Mouse (Mus musculus) cerebellum, postnatal 25 days (tissue): ENCODE results near the gene Prrc2a.

Experiments used
- DNase-seq, 2 experiments: peaks; one replicate each; pipeline ENCODE4 v3.0.0; 2021; ENCODE audit warnings: mixed read lengths in 2 of 2

Prrc2a gene

DNA sequence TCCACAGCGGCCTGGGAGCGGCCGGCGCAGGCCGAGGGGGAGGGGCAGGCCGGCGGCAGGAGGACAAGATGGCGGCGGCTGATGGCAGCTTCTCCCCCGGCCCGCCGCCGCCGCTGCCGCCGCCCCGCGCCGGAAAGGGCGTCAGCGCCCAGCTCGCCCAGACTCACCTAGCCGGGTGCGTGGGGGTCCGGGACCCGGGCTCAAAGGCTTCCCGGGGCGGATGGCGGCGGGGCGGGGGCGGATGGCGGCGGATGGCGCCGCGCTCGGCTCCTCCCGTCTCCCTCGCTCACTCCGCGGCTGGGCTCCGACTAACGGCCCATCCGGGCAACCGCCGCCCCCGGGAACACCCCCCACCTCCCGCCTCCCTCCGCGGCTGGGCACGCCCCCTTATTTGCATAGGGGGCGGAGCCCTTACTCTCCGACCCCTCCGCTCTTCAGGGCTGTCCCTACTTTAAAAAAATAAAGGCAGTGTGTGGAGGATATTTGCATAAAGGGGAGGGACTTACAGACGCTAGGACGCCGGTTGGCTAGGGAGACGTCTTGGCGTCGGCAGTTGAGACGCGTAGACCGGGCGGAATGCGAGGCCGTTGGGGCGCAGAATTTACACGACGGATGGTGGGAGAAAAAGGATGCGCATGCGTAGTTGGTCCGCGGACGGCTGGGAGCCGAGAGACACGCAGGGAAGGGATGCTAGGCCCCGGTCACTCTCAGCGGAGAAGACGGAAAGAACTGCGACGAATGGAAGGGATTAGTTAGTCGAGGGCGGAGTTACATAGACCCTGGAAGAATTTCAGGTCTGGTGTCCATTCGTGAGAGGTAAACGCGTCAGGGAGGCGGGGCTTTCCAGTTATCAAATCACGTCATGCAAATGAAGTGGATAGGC lies at the start of gene Prrc2a:
Gene Prrc2a, minus strand, starts transcription at position 330 of the 883 bp plus-strand sequence.
- DNase-seq: peak; percentile 98 to 99

DNA sequence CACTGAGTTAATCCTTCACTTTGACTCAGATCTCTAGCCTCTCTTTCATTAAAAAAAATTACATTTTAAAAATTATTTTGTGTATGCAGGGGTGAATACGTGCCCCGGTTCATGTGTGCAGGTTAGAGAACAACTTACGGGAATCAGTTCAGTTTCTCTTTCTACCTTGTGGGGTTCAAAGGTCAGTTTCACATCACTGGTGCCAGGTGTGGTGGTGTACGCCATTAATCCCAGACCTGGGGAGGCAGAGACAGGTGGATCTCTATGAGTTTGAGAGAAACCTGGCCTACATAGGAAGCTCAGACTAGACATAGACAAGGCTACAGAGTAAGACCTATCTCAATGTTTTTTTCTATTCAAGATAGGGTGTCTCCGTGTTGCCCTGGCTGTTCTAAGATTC lies 48.4 kb upstream of the Prrc2a start:
- no peak for DNase-seq

DNA sequence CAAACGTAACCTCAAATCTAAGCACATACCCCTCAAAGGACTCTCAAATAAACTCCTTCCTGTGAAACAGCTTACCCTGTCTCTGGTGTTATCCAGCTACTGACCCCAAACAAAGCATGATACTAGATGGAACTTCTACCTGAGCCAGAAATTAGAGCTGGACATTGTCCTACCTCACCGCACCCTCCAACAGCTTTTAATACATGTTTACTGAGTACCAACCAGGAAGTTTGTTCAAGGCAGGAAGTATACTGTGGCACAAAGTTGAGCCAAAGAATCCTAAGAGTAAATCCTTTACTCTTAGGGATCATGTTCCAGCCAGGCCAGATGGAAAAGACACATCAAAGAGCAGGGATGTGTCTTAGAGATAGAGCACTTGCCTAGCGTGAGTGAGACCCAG lies 45.9 kb upstream of the Prrc2a start:
- DNase-seq: no peak

GRCm38 (mm10) chr17:35209785-35210535 lies 45.3 kb upstream of the Prrc2a start:
- DNase-seq: no peak

DNA sequence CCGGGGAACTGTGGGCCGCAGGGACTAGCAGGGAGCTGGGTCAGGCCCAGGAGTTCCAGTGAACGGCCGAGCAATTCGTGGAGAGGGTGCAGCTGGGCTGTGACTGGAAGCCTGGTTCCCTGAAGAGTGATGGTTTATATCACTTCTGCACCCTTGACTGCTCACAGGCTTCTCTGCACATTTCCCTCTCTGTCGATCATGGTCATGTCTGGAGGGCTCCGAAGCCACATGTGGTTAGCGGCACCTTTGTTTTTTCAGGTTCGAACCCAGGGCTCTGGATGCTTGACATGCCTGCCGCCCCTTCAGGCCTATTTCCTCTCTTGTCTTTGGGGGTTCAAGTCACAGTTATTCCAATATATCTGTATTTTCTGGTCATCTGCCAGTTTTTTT lies 40.7 kb upstream of the Prrc2a start:
- no peak for DNase-seq

- no peak for DNase-seq
These were observed 40.0 kb upstream of the Prrc2a start, which contains the start of gene Lta for GRCm38 (mm10) chr17:35204494-35205379. Lta (minus strand) TSS chr17:35205351.

DNA sequence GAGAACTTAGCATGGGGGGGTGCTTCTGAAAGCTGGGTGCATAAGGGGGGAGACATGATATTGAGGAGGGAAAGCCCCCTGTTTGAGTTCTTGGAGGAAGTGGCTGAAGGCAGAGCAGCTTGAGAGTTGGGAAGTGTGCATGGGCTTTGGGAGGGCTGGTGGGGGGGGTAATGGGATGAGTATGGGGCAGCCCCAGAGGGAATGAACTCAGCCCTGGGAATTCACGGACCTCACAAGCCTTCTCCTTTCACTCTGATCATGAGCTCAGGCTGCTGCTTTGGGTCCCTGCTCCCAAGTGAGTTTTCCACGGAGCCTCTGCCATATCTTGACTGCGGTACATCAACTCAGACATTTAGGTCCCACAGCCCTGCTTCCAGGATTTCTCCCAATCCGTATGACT lies 37.7 kb upstream of the Prrc2a start:
- DNase-seq: no peak

GRCm38 (mm10) chr17:35201787-35202186 lies 37.1 kb upstream of the Prrc2a start, which contains the start of gene Tnf:
Tnf (minus strand) TSS chr17:35202007.
- DNase-seq: no peak

- no peak for DNase-seq
These were observed 36.4 kb upstream of the Prrc2a start for GRCm38 (mm10) chr17:35201128-35201527.

- no peak for DNase-seq
These were observed 35.7 kb upstream of the Prrc2a start for GRCm38 (mm10) chr17:35200398-35200797.

GRCm38 (mm10) chr17:35198946-35199345 lies 34.2 kb upstream of the Prrc2a start:
- no peak for DNase-seq

GRCm38 (mm10) chr17:35198029-35198428 lies 33.3 kb upstream of the Prrc2a start:
- DNase-seq: no peak

- no peak for DNase-seq
These were observed 32.4 kb upstream of the Prrc2a start for GRCm38 (mm10) chr17:35197126-35197525.

DNA sequence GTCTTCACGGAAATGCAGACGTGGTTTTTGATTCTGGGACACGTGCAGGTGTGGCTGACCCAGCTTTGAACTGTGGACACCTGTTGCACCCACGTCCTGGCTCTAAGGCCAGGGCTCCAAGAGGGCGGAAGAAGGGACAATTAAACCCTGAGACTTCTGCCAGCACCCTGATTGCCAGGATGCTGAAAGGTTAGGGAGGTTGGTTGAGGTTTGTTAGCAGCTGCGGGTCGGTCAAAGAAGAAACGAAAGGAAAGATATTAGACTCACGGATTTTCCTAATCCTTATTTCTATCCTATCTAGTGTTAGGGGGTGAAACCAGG lies 31.6 kb upstream of the Prrc2a start:
- peak in 1 of 2 experiments; percentile 17 for DNase-seq

DNA sequence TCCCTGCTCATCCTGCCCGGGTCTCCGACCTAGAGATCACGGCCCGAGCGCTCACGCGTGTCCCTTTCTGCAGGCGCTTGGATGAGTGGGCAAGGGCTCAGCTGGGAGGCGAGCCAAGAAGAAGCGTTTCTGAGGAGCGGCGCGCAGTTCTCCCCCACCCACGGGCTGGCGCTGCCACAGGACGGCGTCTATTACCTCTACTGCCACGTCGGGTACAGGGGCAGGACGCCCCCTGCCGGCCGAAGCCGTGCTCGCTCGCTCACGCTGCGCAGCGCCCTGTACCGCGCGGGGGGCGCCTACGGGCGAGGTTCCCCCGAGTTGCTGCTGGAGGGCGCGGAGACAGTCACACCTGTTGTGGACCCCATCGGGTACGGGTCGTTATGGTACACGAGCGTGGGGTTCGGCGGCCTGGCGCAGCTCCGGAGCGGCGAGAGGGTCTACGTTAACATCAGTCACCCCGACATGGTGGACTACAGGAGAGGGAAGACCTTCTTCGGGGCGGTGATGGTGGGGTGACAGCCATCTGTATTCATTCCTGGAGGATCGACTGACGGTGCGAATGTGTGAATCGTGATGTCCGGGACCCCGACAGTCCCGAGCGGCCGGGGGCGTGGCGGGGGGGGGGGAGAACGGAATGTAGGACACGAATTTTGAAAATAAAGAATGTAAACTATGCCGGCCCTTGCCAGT lies 31.1 kb upstream of the Prrc2a start:
- DNase-seq: peak; percentile 68 to 77

- DNase-seq: no peak
These were observed 30.3 kb upstream of the Prrc2a start for GRCm38 (mm10) chr17:35194844-35195630.

- DNase-seq: no peak
These were observed 29.5 kb upstream of the Prrc2a start, which contains the start of gene Ltb for GRCm38 (mm10) chr17:35193881-35194843. Ltb (plus strand) TSS chr17:35194439.

DNA sequence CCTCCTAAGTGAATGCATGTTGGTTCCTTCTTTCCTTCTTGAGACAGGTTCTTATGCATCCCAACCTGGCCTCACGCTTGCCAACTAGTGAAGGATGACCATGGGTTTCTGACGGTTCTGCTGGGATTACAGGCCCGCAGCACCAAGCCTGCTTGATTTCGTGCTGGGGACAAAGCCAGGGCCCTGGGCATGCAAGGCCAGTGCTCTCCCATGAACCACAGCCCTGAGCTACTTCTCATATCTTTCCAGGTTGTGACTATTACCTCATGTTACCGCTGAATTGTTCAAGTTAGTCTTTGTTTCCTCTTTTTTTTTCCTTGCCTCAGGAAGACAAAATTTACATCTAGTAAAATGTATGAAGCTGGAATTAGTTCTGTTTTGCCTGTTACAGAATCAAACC lies 28.2 kb upstream of the Prrc2a start:
- DNase-seq: no peak

- DNase-seq: no peak
These were observed 27.0 kb upstream of the Prrc2a start for GRCm38 (mm10) chr17:35191723-35192122.

- no peak for DNase-seq
These were observed 25.4 kb upstream of the Prrc2a start for GRCm38 (mm10) chr17:35190096-35190495.
